Mouse (Mus musculus): ENCODE measurements at regions not wholly inside any gene's neighbourhood (a gene's known extent, or its start where the extent isn't known, plus 50 kb on each side); places are given as distances from the start of the nearest gene placed in this dataset.

DNA sequence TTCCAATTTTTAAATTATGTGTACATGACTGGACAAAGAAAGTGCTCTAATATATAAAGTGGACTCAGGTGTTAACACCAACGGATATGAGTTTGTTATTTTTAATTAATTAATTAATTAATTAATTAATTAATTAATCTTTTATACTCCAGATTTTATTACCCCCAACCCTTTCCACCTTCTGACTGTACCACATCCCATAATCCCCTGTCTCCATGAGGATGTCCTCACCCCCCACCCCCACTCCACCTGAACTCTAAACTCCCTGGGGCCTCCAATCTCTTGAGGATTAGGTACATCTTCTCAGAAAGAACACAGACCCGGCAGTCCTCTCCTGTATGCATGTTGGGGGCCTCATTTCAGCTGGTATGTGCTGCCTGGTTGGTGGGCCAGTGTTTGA is 182.8 kb downstream of the Rassf9 start:
- no peak for DNase-seq

DNA sequence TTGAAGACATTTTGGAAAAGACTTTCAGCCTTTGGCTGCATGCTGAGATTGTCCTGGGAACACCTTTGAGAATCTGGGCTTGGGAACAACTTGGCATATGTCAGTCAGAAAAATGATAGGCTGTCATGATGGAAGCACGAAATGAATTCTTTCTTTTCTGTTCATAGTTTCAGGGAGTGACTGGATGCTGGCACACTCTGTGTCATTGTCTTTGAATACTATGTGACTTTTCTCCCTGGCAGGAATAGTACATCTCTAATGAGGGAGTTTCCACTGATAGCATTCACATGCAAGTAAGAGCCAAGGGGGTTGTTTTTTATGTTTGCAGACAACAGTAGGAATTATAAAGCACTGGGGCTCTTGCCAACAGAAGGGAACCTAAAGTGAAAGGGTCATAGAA is 177.9 kb downstream of the Rassf9 start:
- DNase-seq: no peak

DNA sequence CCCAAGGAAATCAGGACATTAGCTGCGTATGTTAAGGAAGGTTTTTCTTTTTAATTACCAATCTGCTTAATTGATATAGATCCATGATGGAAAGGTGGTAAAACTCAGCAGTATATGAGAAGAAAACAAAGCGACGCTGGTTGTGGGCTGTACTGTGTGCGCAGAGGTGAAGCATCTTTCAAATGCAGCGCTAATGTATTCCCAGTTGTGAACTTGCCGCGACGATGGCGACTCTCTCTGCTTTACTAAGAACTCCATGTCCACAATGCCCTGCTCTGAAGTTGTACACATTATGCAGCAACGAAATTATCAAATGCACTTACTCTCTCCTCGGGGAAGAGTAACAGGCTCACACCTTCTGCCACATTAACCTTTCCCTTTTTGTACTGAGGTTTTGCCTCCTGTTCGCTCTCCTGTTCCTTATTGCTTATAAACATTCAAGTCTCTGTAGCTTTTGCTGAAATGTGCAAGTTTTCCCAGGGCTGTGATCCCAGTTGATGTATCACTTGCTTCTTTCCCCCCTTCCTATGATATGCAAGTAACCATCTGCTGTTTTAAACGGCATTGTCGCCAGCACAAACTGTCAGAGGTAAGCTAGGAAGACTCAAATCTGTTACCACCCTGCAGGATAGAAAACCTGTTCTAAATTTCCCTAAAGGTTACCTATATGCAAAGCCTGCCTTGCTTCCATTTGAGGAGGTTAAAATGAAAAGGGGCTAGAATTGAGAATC is 174.8 kb downstream of the Rassf9 start:
- DNase-seq: no peak

DNA sequence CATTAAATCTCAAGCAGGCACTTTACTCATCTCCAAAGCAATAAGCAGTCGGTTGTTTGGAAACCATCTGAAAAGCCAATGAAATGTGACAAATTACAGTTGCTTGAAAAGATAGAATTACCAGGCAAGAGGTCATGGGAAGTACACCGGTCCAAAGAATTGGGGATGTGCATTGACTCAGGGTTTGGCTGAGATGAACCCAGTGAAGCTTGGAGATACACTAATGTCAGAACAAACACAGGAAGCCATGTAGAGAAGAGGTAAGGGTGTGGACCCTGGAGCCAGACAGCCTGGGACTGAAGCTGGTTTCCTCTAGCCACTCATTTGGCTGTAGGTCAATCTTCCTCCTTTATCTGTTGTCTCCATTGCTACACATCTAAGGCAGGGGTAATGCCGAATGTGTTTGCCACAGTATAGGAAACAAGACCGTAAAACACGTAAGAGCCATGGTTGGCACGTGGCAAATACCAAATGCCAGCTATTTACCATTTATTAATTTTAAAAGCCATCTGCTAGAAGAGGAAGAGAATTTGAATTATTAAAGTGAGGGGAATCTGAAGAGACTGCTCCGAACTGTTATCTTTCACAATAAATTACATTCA is 173.9 kb downstream of the Rassf9 start:
- DNase-seq: no peak

DNA sequence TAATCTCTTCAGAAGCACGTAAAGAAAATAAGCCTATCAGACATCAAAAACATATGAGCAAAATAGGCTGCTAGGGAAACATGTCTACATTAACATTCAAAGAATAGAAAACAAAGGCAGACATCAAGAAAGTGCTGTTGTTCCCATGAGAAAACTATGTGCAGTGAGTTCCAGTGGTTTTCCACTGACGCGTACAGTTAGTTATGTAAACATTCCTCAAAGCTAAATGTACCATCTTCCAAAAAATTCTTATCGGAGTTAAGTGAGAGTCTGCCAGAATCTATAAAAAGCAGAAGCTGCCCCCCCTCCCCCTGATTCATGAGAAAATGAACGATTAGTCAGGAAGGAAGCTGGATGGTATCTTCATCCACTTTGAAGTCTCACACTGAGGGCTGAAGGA is 155.3 kb downstream of the Rassf9 start:
- no peak for DNase-seq

DNA sequence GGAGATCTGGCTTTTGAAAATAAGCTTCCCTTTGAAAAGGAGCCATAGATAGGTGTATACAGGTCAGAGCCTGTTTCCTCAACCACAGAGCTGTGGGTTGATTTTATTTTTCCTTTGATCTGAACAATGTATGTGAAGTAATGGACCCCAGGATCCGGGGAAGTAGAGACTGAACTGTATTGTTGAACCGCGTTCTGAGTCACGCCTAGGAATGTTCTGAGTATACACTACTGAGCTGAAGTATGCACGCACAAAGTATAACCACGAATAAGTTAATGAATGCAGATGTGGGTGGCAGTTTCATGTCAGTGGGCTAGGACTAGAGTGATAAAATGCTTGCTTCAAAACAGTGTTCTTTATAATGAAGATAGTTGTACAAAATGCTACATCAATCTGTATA is 147.7 kb downstream of the Rassf9 start:
- DNase-seq: no peak

DNA sequence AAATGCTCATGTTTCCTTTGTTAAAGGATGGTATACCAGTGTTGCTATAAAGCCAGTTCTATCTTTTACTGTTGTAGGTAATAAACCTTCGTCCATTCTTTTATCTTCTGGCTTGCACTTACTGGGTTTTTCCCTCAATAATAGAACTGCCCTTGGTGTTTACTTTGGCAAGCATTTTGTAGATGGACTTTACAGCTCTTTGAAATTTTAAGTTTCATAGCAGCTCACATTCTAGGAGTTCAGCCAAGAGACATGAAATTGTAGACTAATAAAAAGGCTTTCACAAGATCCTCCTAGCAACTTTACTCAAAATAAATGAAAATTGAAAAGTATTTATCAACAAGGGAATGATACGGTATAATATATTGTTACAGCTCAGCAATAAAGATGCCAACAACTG is 124.5 kb downstream of the Rassf9 start:
- DNase-seq: no peak

DNA sequence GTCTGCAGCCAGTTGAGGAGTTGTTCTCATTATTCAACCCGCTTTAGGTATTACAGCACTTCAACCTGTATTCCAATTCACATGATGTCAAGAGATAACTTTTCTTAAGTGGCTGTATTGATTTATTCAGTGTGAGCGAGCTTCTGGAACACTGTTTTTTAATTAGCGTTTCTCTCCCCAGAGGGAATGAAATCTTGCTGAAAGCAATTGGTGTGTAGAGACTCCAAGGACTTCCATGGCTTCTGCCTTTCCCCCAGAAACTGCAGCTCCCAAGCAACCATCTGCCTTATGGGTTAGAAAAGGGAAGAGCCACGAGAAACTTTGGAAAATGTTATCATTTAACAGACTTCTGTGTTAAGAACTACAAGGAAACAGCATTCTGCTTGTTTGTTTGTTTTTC is 121.4 kb downstream of the Rassf9 start:
- no peak for DNase-seq

DNA sequence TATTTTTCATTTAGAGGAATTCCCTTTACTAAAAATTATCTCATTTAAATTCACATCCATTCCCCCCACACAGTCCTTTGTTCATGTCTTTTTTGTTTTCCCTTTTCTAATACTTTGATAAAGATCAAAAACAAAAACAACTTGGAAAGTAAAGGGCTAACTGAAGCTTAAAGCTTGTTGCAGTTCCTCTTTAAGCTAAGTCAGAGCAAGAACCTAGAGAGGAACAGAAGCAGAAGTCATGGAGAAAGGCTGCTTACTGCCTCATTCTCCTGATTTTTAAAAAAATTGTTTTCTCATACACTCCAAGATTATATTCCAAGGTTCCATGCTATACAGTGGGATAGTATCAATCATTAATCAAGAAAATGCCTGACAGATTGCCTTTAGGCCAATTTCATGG is 116.6 kb downstream of the Rassf9 start:
- no peak for DNase-seq

DNA sequence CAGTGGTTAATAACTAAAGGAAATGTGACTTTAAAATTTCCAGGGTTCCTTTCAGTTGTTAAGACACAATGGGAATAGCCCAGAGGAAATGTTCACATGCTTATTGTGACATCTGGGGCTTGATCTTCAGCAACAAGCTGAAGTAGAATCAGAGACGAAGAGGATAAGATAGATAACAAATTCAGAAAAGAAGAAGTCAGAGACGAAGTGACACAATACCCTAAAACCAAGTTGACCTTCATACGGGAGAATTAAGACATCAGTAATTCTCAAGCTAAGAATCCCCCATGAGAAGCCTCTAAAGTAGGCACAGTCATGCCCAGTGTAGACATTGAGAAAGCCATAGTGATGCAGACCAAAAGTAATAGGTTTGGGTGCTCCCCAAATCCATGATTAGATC is 111.9 kb downstream of the Rassf9 start:
- no peak for DNase-seq

DNA sequence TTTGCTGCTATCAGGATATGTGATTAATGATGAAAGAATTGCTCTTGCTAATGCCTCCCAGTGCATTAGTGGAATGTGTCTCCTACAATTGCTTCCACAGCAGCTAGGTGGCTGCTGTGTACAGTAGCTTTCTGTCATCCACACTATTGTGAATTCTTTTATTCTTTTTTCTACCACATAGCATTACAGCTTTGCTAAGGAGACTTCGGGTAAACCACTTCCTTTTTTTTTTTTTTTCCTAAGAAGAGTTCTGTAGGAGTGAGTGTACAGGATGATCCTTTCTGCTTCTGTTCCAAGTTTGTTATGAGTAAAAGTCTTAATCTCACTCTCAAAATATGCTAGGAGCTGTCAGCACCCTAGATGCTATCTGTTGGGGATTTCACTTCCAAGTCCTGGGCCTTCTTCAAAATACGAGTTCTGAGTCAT is 110.6 kb downstream of the Rassf9 start:
- no peak for DNase-seq

DNA sequence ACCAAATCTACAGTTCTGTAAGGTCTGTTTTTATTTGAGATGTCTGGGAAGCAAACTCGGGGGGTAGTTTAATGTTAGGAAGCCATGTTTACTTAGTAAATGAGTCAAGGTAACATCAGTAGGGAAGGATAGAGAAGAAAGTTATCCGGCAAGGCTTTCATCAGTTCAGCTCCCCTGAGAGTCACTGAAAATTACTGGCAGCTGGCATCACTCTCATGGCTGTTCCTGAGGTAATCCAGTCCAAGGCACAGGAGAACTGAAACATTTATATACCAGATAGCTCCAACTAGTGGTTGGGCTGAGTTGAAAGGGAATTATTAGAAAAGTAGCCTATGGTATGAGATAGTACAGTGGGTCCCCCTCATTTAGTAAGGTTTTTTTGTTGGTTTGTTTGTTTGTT is 106.7 kb downstream of the Rassf9 start:
- no peak for DNase-seq

DNA sequence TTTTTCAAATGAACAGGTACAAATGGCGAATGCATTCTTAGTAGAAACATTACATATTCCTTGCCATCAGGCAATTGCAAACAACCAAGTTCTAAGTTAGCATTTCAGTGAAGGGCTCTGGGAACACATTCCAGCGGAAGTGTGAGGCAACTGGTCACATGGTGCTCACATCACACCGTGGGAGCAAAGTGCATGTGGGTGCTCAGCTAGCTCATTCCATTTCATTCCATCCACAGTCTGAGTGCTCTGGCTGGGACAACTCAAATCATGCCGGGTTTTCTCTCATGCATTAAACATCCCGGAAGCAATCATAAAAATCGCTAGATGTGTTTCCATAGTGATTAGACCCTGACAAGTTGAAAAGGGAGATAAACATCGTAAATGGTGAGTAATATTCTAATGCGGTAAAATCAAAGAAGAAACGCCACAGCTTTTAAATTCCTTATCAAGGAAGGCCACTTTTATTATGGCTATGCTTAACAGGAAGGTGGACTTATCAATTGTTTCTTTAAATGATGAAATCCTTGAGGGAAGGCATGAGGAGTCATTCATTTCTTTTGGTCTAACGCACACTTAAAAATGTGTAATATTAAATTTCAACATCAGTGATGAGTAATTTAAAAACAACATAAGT is 104.1 kb downstream of the Rassf9 start:
- no peak for DNase-seq

All from lung, adult 18-20 months (tissue).